Mouse (Mus musculus) lung, postnatal 0 days (tissue): Measurements from ENCODE around the gene Gm8797.
"Not testable (repeated sequence)": the region's sequence is repeated elsewhere in the genome, so short reads cannot be mapped to it uniquely, and the experiment has no call there.

Experiments
- CTCF ChIP-seq: IDR thresholded peaks from 2 replicates; pipeline ENCODE4 v1.5.1; 2016; ENCODE audit warnings: antibody characterized with exemption, mild to moderate bottlenecking
- EP300 ChIP-seq: IDR thresholded peaks from 2 replicates; pipeline ENCODE4 v1.6.1; 2016; ENCODE audit warnings: antibody characterized with exemption, mild to moderate bottlenecking, control low read depth

DNA sequence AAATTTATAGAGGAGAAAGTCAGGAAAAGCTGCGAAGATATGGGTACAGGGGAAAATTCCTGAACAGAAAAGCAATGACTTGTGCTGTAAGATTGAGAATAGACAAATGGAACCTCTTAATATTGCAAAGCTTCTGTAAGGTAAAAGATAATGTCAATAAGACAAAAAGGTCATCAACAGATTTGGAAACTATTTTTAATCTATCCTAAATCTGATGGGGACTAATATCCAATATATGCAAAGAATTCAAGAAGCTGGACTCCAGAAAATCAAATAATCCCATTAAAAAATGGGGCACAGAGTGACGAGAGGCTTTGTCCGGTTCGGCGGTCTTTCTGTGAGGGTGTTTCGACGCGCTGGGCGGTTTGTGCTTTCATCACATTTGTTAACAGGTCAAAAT is at the start of gene Gm8797:
- not testable (repeated sequence) for TF ChIP-seq EP300, CTCF
